Mouse (Mus musculus): ENCODE results near the gene Enc1. TPM values are rescaled to one million over a fixed set of nuclear protein-coding genes. Genes with fewer than 3 reads are reported as not detected.
"Not testable (repeated sequence)": the region's sequence is repeated elsewhere in the genome, so short reads cannot be mapped to it uniquely, and the experiment has no call there.

Gene Enc1
- polyA plus RNA-seq, 1 experiment from 2014 or later, result 59.2 TPM

GRCm38 (mm10) chr13:97255976-97256848, 15.3 kb downstream of the Enc1 start:
- Histone ChIP-seq H3K9me3 (no peaks in the 10 kb centered on the region), H3K9ac (no peak overlapping the region), H3K36me3 (peaks cover 8% of the 10 kb centered on the region), H3K27me3 (no peaks in the 10 kb centered on the region), H3K4me3 (no peak overlapping the region), H3K27ac (peak overlapping the region; percentile 36), H3K4me2 (no peak overlapping the region), H3K4me1 (replicated peaks) (peaks cover 47% of the 10 kb centered on the region)
- no peak for ATAC-seq (ENCODE audit: low FRiP score)
- 24% methylated on average over 6 of the region's 6 CpGs for WGBS

- H3K4me2 ChIP-seq, result no peak overlapping the region
- ATAC-seq (ENCODE audit: low FRiP score), result no peak
- H3K4me1 ChIP-seq (replicated peaks), result peaks cover 42% of the 10 kb centered on the region
Observed at GRCm38 (mm10) chr13:97256849-97257379, 16.0 kb downstream of the Enc1 start.

GRCm38 (mm10) chr13:97259271-97259670, 18.4 kb downstream of the Enc1 start:
- Histone ChIP-seq H3K4me1 (replicated peaks) (peaks cover 31% of the 10 kb centered on the region), H3K27me3 (no peaks in the 10 kb centered on the region), H3K9ac (no peak overlapping the region), H3K4me3 (no peak overlapping the region), H3K36me3 (no peaks in the 10 kb centered on the region), H3K4me2 (no peak overlapping the region), H3K27ac (no peak overlapping the region), H3K9me3 (no peaks in the 10 kb centered on the region)
- ATAC-seq (ENCODE audit: low FRiP score), result no peak
- WGBS, result 70% methylated on average over 16 of the region's 16 CpGs

More at GRCm38 (mm10) chr13:97256849-97257379, 16.0 kb downstream of the Enc1 start:
- H3K27ac ChIP-seq, result peak overlapping the region; percentile 36
- H3K9me3 ChIP-seq, result no peaks in the 10 kb centered on the region
- H3K4me3 ChIP-seq, result no peak overlapping the region
- H3K36me3 ChIP-seq, result peaks cover under 1% of the 10 kb centered on the region
- H3K9ac ChIP-seq, result no peak overlapping the region
- H3K27me3 ChIP-seq, result no peaks in the 10 kb centered on the region
- 32% methylated on average over 12 of the region's 12 CpGs for WGBS

- Histone ChIP-seq H3K4me3 (no peak overlapping the region), H3K36me3 (no peaks in the 10 kb centered on the region), H3K27me3 (no peaks in the 10 kb centered on the region), H3K4me2 (no peak overlapping the region), H3K9me3 (no peaks in the 10 kb centered on the region), H3K4me1 (replicated peaks) (peaks cover 27% of the 10 kb centered on the region), H3K27ac (no peak overlapping the region), H3K9ac (no peak overlapping the region)
- no peak for ATAC-seq (ENCODE audit: low FRiP score)
- WGBS, result 21% methylated on average over 8 of the region's 8 CpGs
Observed at GRCm38 (mm10) chr13:97260456-97261180, 19.7 kb downstream of the Enc1 start.

- Histone ChIP-seq H3K27me3 (no peaks in the 10 kb centered on the region), H3K4me3 (no peak overlapping the region), H3K9me3 (no peaks in the 10 kb centered on the region), H3K4me1 (replicated peaks) (peaks cover 23% of the 10 kb centered on the region), H3K9ac (no peak overlapping the region), H3K36me3 (no peaks in the 10 kb centered on the region), H3K27ac (no peak overlapping the region), H3K4me2 (no peak overlapping the region)
- peak; percentile 63; the same call in 1 of the 2 replicates for ATAC-seq (ENCODE audit: low FRiP score)
- 38% methylated on average over 8 of the region's 8 CpGs for WGBS
Observed at GRCm38 (mm10) chr13:97261549-97261948, 20.6 kb downstream of the Enc1 start.

- ATAC-seq (ENCODE audit: low FRiP score), result no peak
- H3K9ac ChIP-seq, result no peak overlapping the region
- no peaks in the 10 kb centered on the region for H3K36me3 ChIP-seq
- H3K4me1 ChIP-seq (replicated peaks), result peaks cover 16% of the 10 kb centered on the region
- no peaks in the 10 kb centered on the region for H3K27me3 ChIP-seq
- H3K27ac ChIP-seq, result peak overlapping the region; percentile 18; the same call in 1 of the 2 replicates
- no peak overlapping the region for H3K4me3 ChIP-seq
- H3K9me3 ChIP-seq, result no peaks in the 10 kb centered on the region
- H3K4me2 ChIP-seq, result no peak overlapping the region
- WGBS, result 77% methylated on average over 10 of the region's 10 CpGs
Observed at GRCm38 (mm10) chr13:97262676-97263075, 21.8 kb downstream of the Enc1 start.

GRCm38 (mm10) chr13:97265534-97265933, 24.6 kb downstream of the Enc1 start:
- H3K36me3 ChIP-seq; H3K9ac ChIP-seq; H3K9me3 ChIP-seq; H3K27ac ChIP-seq; H3K4me3 ChIP-seq; H3K27me3 ChIP-seq; H3K4me2 ChIP-seq; ATAC-seq (ENCODE audit: low FRiP score): not testable (repeated sequence)
- peaks cover 14% of the 10 kb centered on the region for H3K4me1 ChIP-seq (replicated peaks)
- 91% methylated on average over 6 of the region's 6 CpGs for WGBS

- Histone ChIP-seq H3K4me2 (no peak overlapping the region), H3K4me3 (no peak overlapping the region), H3K27me3 (no peaks in the 10 kb centered on the region), H3K9me3 (0 out of 2 replicates have a peak, but pooled peaks cover 8% of the 10 kb centered on the region), H3K36me3 (no peaks in the 10 kb centered on the region), H3K27ac (no peak overlapping the region), H3K9ac (no peak overlapping the region), H3K4me1 (replicated peaks) (peaks cover under 1% of the 10 kb centered on the region; the same call in 1 of the 2 replicates)
- no peak for ATAC-seq (ENCODE audit: low FRiP score)
- WGBS, result 90% methylated on average over 2 of the region's 2 CpGs
Observed at GRCm38 (mm10) chr13:97270723-97271122, 29.8 kb downstream of the Enc1 start.

- no peaks in the 10 kb centered on the region for H3K36me3 ChIP-seq
- H3K27ac ChIP-seq, result no peak overlapping the region
- no peak for ATAC-seq (ENCODE audit: low FRiP score)
- WGBS, result 78% methylated on average over 6 of the region's 6 CpGs
- H3K4me2 ChIP-seq, result no peak overlapping the region
- H3K4me3 ChIP-seq, result no peak overlapping the region
- no peaks in the 10 kb centered on the region for H3K27me3 ChIP-seq
- no peak overlapping the region for H3K9ac ChIP-seq
- H3K9me3 ChIP-seq, result 0 out of 2 replicates have a peak, but pooled peaks cover 8% of the 10 kb centered on the region
- peaks cover 10% of the 10 kb centered on the region; the same call in 1 of the 2 replicates for H3K4me1 ChIP-seq (replicated peaks)
Observed at GRCm38 (mm10) chr13:97271641-97272040, 30.7 kb downstream of the Enc1 start.

GRCm38 (mm10) chr13:97274757-97275156, 33.9 kb downstream of the Enc1 start:
- H3K36me3 ChIP-seq, result no peaks in the 10 kb centered on the region
- ATAC-seq (ENCODE audit: low FRiP score), result no peak
- no peak overlapping the region for H3K9ac ChIP-seq
- H3K4me3 ChIP-seq, result no peak overlapping the region
- H3K9me3 ChIP-seq, result no peaks in the 10 kb centered on the region
- no peak overlapping the region for H3K4me2 ChIP-seq
- WGBS, result 91% methylated on average over 3 of the region's 3 CpGs
- H3K27me3 ChIP-seq, result no peaks in the 10 kb centered on the region
- no peak overlapping the region for H3K27ac ChIP-seq
- peaks cover 10% of the 10 kb centered on the region; the same call in 1 of the 2 replicates for H3K4me1 ChIP-seq (replicated peaks)

- Histone ChIP-seq H3K9me3 (no peaks in the 10 kb centered on the region), H3K9ac (no peak overlapping the region), H3K27ac (no peak overlapping the region), H3K4me1 (replicated peaks) (peaks cover 10% of the 10 kb centered on the region; the same call in 1 of the 2 replicates), H3K27me3 (no peaks in the 10 kb centered on the region), H3K36me3 (no peaks in the 10 kb centered on the region), H3K4me2 (no peak overlapping the region), H3K4me3 (no peak overlapping the region)
- ATAC-seq (ENCODE audit: low FRiP score), result no peak
- 88% methylated on average over 10 of the region's 10 CpGs for WGBS
Observed at GRCm38 (mm10) chr13:97275482-97275881, 34.6 kb downstream of the Enc1 start.

All from hindbrain, embryonic 13.5 days (tissue).